Mouse (Mus musculus) lung, embryonic 14.5 days (tissue): ENCODE measurements around the gene Dnph1. TPM values are rescaled to one million over a fixed set of nuclear protein-coding genes. Genes with fewer than 3 reads are reported as not detected.

ENCODE experiments used
- ATAC-seq: fragments of 200-750 bp; cut with Nextera tagmentation; 2 replicates; pipeline ENCODE4 v1.8.0; 2017; ENCODE audit warnings: mild to moderate bottlenecking, moderate TSS enrichment, moderate library complexity; ENCODE audit not compliant: insufficient read depth
- DNase-seq: peaks from one replicate; pipeline ENCODE4 v3.0.0-alpha.2; 2015
- H3K27ac ChIP-seq: fragments of 300-500 bp; sonication (generic); 2 replicates; pipeline ENCODE4 v1.5.1; 2014; ENCODE audit warnings: low read depth, mild to moderate bottlenecking, moderate library complexity
- H3K27me3 ChIP-seq: fragments of 300-500 bp; sonication (generic); 2 replicates; pipeline ENCODE4 v1.6.1; 2014; ENCODE audit warnings: low read length, control low read depth; ENCODE audit not compliant: insufficient read depth
- H3K36me3 ChIP-seq: fragments of 300-500 bp; sonication (generic); 2 replicates; pipeline ENCODE4 v1.6.1; 2014; ENCODE audit warnings: control low read depth; ENCODE audit not compliant: insufficient read depth
- H3K4me1 ChIP-seq: fragments of 300-500 bp; sonication (generic); 2 replicates; pipeline ENCODE4 v1.6.1; 2014; ENCODE audit warnings: antibody characterized with exemption, control low read depth; ENCODE audit not compliant: insufficient read depth
- H3K4me2 ChIP-seq: fragments of 300-500 bp; sonication (generic); 2 replicates; pipeline ENCODE4 v1.6.1; 2014; ENCODE audit warnings: mild to moderate bottlenecking
- H3K4me3 ChIP-seq: fragments of 300-500 bp; sonication (generic); 2 replicates; pipeline ENCODE4 v1.5.1; 2014; ENCODE audit warnings: low read depth, low read length
- H3K9ac ChIP-seq: fragments of 300-500 bp; sonication (generic); 2 replicates; pipeline ENCODE4 v1.6.1; 2014
- H3K9me3 ChIP-seq: fragments of 300-500 bp; sonication (generic); 2 replicates; pipeline ENCODE4 v1.6.1; 2016; ENCODE audit warnings: low read depth, low read length, control low read depth
- CTCF ChIP-seq: IDR thresholded peaks from 2 replicates; pipeline ENCODE4 v1.5.1; 2016; ENCODE audit warnings: antibody characterized with exemption, low read depth
- WGBS: fragments of 180-500 bp; shearing (Covaris S2); extraction: QIAGEN DNeasy Blood & Tissue Kit; methylation state at CpG from one replicate; pipeline ENCODE4 v1.1.7; 2014; 5-methylcytosine and 5-hydroxymethylcytosine counted together
- polyA plus RNA-seq: library from polyadenylated mRNA; unstranded; fragments of >200 nt; fragmentation: Nextera tagmentation; extraction: Ambion mirVana; gene quantifications from 2 replicates; pipeline ENCODE4 v1.2.1, GENCODE M21; 2014

The Dnph1 gene
- polyA plus RNA-seq = 50.3 and 60.8 TPM in 2 replicates

DNA sequence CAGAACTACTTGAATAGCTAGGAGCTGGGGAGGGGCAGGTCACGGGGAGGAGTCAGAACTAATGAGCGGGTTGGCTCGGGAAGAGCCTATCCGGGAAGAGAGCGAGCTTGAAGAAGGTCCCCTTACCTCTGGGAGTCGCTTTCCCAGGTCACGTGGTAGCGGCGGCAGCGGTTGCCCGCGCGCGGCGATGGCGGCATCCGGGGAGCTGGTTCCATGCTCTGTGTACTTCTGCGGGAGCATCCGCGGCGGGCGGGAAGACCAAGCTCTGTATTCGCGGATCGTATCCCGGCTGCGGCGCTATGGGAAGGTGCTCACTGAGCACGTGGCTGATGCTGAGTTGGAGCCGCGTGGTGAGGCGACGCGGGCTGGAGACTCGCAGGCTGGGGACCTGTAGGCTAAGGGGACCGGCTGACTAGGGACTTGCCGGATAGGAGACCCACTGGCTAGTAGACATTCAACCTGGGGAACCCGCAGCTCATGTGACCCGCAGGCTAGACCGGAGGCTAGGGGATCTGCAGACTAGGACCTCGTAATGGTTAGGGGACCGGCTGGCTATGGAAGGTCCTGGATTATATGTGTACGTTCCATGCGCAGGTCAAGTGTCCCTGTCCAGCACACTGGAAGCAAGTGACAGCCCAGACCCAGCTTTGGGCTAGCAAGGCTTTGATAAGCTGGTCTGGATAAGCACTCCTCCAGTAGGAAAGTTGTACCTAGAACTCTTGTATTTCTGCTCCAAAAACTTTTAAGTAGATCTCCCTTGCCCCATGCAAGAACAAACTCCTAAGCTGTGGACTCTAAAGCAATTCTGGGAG, at the start of gene Dnph1:
Dnph1 (plus strand) TSS at position 89 of the 812 bp plus-strand sequence.
- 0% methylated on average over 44 of the region's 44 CpGs for WGBS
- Histone ChIP-seq H3K4me2 (peak within 1 kb of the TSS; percentile 68), H3K27ac (no peak within 1 kb of the TSS), H3K9ac (peak within 1 kb of the TSS; percentile 67), H3K36me3 (peaks cover 24% of the 10 kb centered on the region), H3K4me3 (peak within 1 kb of the TSS; percentile 54), H3K27me3 (0 out of 2 replicates have a peak, but pooled peaks cover 4% of the 10 kb centered on the region), H3K4me1 (no peaks in the 10 kb centered on the region), H3K9me3 (no peaks in the 10 kb centered on the region)
- ATAC-seq (peak; percentile 98), DNase-seq (peak; percentile 92)
- TF ChIP-seq CTCF = no peak

DNA sequence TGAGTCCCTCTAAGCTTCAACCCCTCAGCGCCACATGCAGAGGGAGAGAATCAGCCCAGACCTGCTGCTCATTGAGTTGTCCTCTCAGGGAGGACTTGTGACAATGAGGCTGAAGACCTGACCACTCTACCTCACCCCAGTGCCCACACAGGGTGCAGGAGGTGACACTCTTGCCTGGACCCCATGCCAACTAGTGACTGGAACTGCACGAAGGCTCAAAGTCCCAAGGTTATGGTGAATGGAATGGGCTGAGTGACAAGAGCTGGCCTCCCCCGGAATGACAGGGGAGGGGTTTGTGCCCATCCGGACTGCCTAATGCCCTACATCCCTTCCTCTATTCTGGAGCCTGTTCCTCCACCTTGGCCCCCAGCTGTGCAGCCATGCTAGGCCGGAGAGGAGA, 43.8 kb upstream of the Dnph1 start:
- Histone ChIP-seq H3K27ac (no peak overlapping the region), H3K4me3 (no peak overlapping the region), H3K4me2 (no peak overlapping the region), H3K27me3 (peaks cover 49% of the 10 kb centered on the region), H3K9ac (no peak overlapping the region), H3K9me3 (no peaks in the 10 kb centered on the region), H3K4me1 (peaks cover 7% of the 10 kb centered on the region; the same call in 1 of the 2 replicates), H3K36me3 (no peaks in the 10 kb centered on the region)
- DNase-seq = no peak
- no peak for ATAC-seq
- 37% methylated on average over 5 of the region's 5 CpGs for WGBS
- TF ChIP-seq CTCF = no peak

DNA sequence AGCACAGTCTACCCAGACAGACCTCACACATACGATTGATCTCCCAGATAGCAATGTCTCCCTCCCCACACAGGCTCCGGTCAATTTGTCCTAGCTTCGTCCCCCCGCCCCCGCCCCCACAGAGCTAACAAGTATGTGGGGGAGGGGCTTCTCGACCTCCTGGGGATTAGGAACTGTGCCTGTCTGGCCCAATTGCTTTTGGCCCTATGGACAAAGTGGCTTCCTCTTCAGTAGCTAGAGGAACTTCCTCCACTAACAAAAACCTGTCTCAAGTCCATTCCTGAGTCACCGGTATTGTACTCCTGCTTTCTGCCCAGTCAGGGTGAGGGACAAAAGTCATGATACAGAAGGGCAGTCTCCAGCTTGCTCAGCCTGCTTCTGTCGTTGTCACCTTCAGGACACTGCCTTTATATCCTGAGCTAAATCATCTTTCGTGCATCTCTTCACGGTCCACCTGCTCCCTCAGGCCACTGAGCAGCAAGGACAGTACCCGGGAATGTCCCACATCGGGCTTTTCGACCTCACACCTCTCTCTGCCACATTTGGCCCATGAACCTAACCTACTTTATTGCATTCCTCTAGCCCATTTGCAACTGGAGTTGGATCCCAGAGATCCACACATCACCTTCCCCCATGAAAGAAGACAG, 43.1 kb upstream of the Dnph1 start:
- DNase-seq = no peak
- no peaks in the 10 kb centered on the region for H3K9me3 ChIP-seq
- no peak overlapping the region for H3K9ac ChIP-seq
- H3K4me1 ChIP-seq = peaks cover 7% of the 10 kb centered on the region; the same call in 1 of the 2 replicates
- H3K27ac ChIP-seq = no peak overlapping the region
- H3K36me3 ChIP-seq = no peaks in the 10 kb centered on the region
- ATAC-seq = no peak
- 5% methylated on average over 13 of the region's 13 CpGs for WGBS
- H3K27me3 ChIP-seq = peaks cover 57% of the 10 kb centered on the region
- H3K4me2 ChIP-seq = peak overlapping the region; percentile 82
- H3K4me3 ChIP-seq = no peak overlapping the region
- no peak for TF ChIP-seq CTCF

DNA sequence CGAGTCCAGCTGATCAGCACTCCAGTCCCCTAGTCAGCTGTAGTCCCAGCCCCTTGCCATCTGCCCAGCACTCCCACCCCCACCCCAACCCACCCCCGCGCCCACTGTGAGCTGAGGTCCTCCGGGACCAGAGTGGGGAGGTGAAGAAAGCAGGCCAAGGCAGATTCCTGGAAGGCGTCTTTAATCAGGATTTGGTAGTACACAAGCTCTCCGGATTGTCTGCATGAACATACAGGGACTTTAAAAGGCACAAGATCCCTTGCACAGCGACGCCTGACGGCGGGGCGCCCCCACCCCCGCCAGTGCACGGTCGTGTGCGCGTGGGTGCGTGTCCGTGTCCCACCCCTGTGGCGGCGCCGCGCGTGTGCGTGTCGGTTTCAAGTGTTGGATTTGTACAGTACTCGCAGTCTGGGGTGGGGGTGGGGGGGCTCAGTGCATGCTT, 42.5 kb upstream of the Dnph1 start:
- Histone ChIP-seq H3K27ac (no peak overlapping the region), H3K4me2 (peak overlapping the region; percentile 82), H3K9me3 (no peaks in the 10 kb centered on the region), H3K9ac (no peak overlapping the region), H3K27me3 (peaks cover 61% of the 10 kb centered on the region), H3K4me1 (peaks cover 7% of the 10 kb centered on the region; the same call in 1 of the 2 replicates), H3K36me3 (no peaks in the 10 kb centered on the region), H3K4me3 (peak overlapping the region; percentile 43)
- TF ChIP-seq CTCF = peak; percentile 32; the same call in 1 of the 2 replicates
- 3% methylated on average over 23 of the region's 26 CpGs for WGBS
- ATAC-seq = no peak
- peak; percentile 24 for DNase-seq

DNA sequence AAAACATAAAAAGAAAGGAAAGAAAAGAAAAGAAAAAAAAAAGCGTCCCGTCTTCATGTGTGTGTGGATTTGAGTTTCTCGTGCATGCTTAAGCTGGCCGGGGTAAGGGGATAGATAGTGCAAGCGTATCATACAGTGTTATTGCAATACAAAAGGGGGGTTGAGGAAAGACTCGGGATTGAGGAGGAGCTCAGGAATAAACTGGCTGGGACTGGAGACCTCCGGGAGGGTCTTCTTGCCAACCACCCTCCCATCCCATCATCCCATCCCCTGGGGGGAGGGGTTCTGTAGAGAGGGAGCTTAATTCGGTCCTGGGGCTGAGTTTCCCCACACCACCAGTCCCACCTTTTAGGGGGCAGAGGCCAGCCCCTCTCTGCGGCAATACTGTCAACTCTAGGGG, 42.0 kb upstream of the Dnph1 start:
- Histone ChIP-seq H3K4me1 (peaks cover 7% of the 10 kb centered on the region; the same call in 1 of the 2 replicates), H3K27ac (no peak overlapping the region), H3K4me3 (peak overlapping the region; percentile 43), H3K4me2 (peak overlapping the region; percentile 82), H3K27me3 (peaks cover 67% of the 10 kb centered on the region), H3K9ac (no peak overlapping the region; the same call in 1 of the 2 replicates), H3K36me3 (no peaks in the 10 kb centered on the region), H3K9me3 (no peaks in the 10 kb centered on the region)
- DNase-seq (no peak), ATAC-seq (no peak; the same call in 1 of the 2 replicates)
- 2% methylated on average over 9 of the region's 9 CpGs for WGBS
- TF ChIP-seq CTCF = no peak

DNA sequence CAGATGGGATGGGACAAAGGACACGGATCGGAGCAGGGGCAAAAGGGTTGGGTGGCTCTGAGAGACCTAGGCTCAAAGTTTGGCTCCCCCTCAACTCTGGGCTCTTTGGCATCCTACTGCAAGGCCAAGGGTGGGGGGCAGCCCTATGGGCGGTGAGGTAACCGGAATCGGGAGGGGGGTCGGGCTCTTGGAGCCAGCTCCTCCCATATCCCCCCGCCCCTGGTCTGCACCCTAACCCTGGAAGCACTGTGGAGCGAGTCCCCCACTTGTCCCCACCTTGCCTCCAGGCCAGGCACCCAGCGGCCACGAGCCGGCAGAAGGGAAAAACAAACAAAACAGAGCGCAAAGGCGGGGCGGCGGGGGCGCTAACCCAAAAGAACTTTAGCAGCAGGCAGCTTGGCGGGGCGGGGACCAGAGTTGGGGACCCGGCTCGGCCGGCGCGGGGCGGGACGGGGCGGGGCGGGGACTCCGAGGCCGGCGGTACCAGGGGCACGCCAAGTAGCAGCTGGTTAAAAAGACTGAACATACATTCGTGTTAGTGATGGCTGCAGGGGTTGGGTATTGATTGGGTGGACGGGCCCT, 41.3 kb upstream of the Dnph1 start:
- ATAC-seq (peak; percentile 52), DNase-seq (peak; percentile 69)
- Histone ChIP-seq H3K4me3 (peak overlapping the region; percentile 43), H3K4me1 (peaks cover 7% of the 10 kb centered on the region; the same call in 1 of the 2 replicates), H3K4me2 (peak overlapping the region; percentile 82), H3K9ac (peak overlapping the region; percentile 32), H3K9me3 (no peaks in the 10 kb centered on the region), H3K36me3 (no peaks in the 10 kb centered on the region), H3K27me3 (peaks cover 74% of the 10 kb centered on the region), H3K27ac (no peak overlapping the region)
- no peak for TF ChIP-seq CTCF
- under 1% methylated on average over 33 of the region's 33 CpGs for WGBS
